Mouse (Mus musculus) T-helper 1 cell (primary cell): ENCODE results near the gene Nkd1.

Experiments
- in situ Hi-C: fragments of 300-600 bp; cut with MboI, MseI; formaldehyde crosslinking; loops from one replicate; pipeline ENCODE4 v1.15.1; 2025; ENCODE audit warnings: high pct_unique_total_duplicates

The Nkd1 gene

GRCm38 (mm10) chr8:88520985-88521527, at the start of gene Nkd1:
TSS of gene Nkd1 (plus strand) at chr8:88521354.
- in situ Hi-C loops: no loop called here

- in situ Hi-C loops: no loop called here
Observed at GRCm38 (mm10) chr8:88481290-88481689, 39.9 kb upstream of the Nkd1 start.

- in situ Hi-C loops: no loop called here
Observed at GRCm38 (mm10) chr8:88488391-88488829, 32.7 kb upstream of the Nkd1 start.

- in situ Hi-C loops: no loop called here
Observed at GRCm38 (mm10) chr8:88494076-88494475, 27.1 kb upstream of the Nkd1 start.

- in situ Hi-C loops: no loop called here
Observed at GRCm38 (mm10) chr8:88495071-88495805, 25.9 kb upstream of the Nkd1 start.

GRCm38 (mm10) chr8:88502143-88502542, 19.0 kb upstream of the Nkd1 start:
- in situ Hi-C loops: no loop called here

- in situ Hi-C loops: no loop called here
Observed at GRCm38 (mm10) chr8:88506981-88507380, 14.2 kb upstream of the Nkd1 start.

GRCm38 (mm10) chr8:88511061-88511460, 10.1 kb upstream of the Nkd1 start:
- in situ Hi-C loops: no loop called here

- in situ Hi-C loops: no loop called here
Observed at GRCm38 (mm10) chr8:88512094-88512794, 8.9 kb upstream of the Nkd1 start.

- in situ Hi-C loops: no loop called here
Observed at GRCm38 (mm10) chr8:88518047-88518446, 3.1 kb upstream of the Nkd1 start.

- in situ Hi-C loops: no loop called here
Observed at GRCm38 (mm10) chr8:88520381-88520780, 773 bp upstream of the Nkd1 start.

- in situ Hi-C loops: no loop called here
Observed at GRCm38 (mm10) chr8:88521541-88522414, 624 bp downstream of the Nkd1 start.

GRCm38 (mm10) chr8:88522433-88523030, 1.4 kb downstream of the Nkd1 start:
- in situ Hi-C loops: no loop called here

- in situ Hi-C loops: no loop called here
Observed at GRCm38 (mm10) chr8:88523621-88524020, 2.5 kb downstream of the Nkd1 start.

- in situ Hi-C loops: no loop called here
Observed at GRCm38 (mm10) chr8:88524132-88524531, 3.0 kb downstream of the Nkd1 start.

- in situ Hi-C loops: no loop called here
Observed at GRCm38 (mm10) chr8:88524851-88525250, 3.7 kb downstream of the Nkd1 start.

GRCm38 (mm10) chr8:88526296-88526695, 5.1 kb downstream of the Nkd1 start:
- in situ Hi-C loops: no loop called here

GRCm38 (mm10) chr8:88528186-88528585, 7.0 kb downstream of the Nkd1 start:
- in situ Hi-C loops: no loop called here

GRCm38 (mm10) chr8:88529798-88530197, 8.6 kb downstream of the Nkd1 start:
- in situ Hi-C loops: loop anchor here (5.0 kb wide), 2 partner anchors 77 to 1482 kb away; no protein-coding TSS in a partner anchor

- in situ Hi-C loops: no loop called here
Observed at GRCm38 (mm10) chr8:88537081-88537480, 15.9 kb downstream of the Nkd1 start.
